Mouse (Mus musculus) megakaryocyte, embryonic 14.5 days (primary cell): ENCODE data around the gene Tnrc18.

Experiments used
- FLI1 ChIP-seq: IDR thresholded peaks from 2 replicates; pipeline ENCODE4 v1.6.1; 2012; ENCODE audit warnings: low read length, inconsistent platforms, mixed read lengths
- GATA1 ChIP-seq: IDR thresholded peaks from 3 replicates; pipeline ENCODE4 v1.6.1; 2012; ENCODE audit warnings: mixed read lengths, low read length, inconsistent platforms, borderline replicate concordance

DNA sequence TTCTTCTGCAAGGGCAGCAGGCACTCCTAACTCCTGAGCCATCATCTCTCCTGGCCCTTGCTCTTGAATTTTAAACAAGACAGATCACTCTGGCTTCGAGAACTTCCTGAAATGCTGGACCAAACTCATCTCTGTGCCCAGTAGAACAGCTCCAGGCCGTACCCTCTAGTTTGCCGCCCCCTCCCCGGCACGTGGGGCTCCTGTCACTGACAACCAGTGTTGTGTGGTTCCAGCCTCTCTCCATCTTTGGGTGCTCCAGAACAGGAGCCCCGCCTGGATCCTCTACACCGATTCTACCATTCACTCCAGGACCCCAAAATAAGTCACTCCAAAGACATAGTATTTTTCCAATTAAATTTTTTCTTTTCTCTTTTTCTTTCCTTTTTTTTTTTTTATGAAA, 93.2 kb downstream of the Tnrc18 start:
- TF ChIP-seq GATA1 (no peak), FLI1 (no peak)
